Mouse (Mus musculus) MEL-GATA-1-ER (cell line): ENCODE data around the gene Prr12.
"Not testable (repeated sequence)": the region's sequence is repeated elsewhere in the genome, so short reads cannot be mapped to it uniquely, and the experiment has no call there.

Experiments
- DNase-seq: peaks from one replicate; pipeline ENCODE4 v3.0.0-alpha.2; 2012; ENCODE audit warnings: low read depth; ENCODE audit errors: extremely low read depth

The Prr12 gene

GRCm38 (mm10) chr7:45024281-45025248 is 28.1 kb downstream of the Prr12 start:
- no peak for DNase-seq

GRCm38 (mm10) chr7:45023711-45024110 is 29.0 kb downstream of the Prr12 start:
- DNase-seq, result not testable (repeated sequence)

- DNase-seq, result no peak
These were observed 32.5 kb downstream of the Prr12 start for GRCm38 (mm10) chr7:45020225-45020624.

DNA sequence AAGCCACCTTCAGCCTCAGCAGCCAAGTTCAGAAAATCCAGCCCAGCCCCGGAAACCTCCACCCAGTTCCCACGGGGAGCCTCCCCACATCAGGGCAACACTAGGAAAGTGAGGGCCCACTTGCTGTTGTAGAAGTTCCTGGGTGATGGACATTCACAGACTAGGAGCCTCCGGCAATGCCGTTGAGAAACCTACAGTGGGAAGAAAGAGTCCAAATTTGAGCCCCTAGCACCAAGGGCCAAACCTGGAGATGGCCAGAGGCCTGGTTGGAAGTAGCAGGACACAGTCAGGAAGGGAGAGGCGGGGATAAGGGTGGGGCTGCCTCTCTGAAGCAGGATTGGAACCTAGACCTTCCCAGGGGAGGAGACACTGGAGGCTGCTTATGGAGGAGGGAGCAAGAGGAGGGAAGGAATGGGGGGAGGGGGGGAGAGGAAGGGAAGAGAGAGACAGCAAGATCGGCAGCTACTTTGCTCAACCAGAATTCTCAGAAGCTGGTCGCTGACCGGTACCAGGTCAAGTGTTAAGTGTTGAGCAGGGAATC is 33.6 kb downstream of the Prr12 start:
- DNase-seq, result no peak

DNA sequence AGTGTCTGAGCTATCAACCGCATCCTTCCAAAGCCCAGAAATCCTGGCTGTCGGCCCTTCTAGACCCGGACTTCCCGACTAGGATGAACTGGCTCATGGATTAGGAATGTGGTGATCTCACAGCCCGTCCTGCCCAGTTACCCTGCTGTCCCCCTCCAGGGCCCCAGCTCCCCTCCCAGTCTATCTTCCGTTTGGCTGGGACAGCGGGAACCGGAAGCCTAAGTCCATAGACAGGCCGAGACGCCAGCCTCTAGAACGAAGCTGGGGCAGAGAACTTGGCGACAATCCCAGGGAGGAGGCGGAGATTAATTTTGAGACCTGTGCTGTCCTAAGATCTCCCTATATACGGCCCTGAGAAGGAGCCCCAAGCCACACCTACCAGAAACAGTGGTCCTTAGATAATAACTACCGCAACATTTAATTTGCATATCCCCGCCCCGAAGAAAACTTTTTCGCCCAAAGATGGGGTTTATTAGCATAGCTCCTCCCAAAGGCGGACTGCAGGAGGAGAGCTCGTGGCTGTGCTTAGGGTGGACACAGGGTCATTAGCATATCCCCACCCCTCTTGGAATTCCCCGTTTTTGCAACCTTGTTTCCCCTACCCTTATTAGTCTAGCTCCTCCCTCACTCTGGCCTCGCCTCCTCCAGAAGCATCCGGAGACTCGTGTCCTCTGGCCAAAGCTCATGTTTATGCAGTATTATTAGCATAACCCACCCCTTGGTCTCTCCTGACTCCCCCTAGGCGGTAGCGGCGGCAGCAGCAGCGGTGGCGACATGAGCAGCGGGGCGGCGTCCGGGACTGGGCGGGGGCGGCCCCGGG is 35.2 kb downstream of the Prr12 start, which contains the start of gene Rras:
Gene Rras (plus strand): TSS at position 720 of the 820 bp plus-strand sequence.
- peak; percentile 99 for DNase-seq

GRCm38 (mm10) chr7:45016761-45017160 is 35.9 kb downstream of the Prr12 start:
- peak; percentile 22 for DNase-seq

DNA sequence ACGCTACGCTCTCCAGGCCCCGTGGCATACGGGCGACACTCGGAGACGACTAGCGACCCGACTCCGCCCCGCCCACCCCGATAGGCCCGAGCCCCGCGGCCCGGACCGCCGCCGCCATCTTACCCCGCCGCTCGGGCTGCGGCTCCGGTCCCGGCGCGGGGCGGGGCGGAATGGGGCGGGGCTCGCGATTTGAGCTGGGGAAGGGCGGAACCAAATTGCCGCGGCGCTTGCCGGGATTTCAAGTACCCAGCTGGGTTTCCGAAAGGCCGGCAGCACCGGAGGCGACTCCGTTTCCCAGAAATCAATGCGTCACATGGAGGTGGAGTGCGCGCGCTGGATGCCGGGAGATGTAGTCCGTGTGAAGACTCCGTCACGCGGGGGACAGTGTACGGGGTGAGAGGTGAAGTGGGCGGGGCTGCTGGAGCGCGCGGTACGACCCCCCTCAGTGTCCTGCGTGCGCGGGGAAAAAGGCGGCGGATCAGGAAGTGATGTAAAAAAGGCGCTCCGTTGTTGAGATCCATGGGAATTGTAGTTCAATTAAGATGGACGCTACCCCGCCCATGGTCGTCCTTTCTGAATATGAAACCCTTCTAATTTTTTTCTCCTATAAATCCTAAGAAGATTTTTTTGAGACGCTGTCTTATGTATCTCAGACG is 36.6 kb downstream of the Prr12 start, which contains the start of gene Scaf1:
Gene Scaf1 (minus strand): TSS at position 407 of the 656 bp plus-strand sequence.
- peak; percentile 97 for DNase-seq

GRCm38 (mm10) chr7:45015344-45015956 is 37.2 kb downstream of the Prr12 start:
- peak; percentile 59 for DNase-seq

GRCm38 (mm10) chr7:45014096-45014451 is 38.6 kb downstream of the Prr12 start:
- no peak for DNase-seq

DNA sequence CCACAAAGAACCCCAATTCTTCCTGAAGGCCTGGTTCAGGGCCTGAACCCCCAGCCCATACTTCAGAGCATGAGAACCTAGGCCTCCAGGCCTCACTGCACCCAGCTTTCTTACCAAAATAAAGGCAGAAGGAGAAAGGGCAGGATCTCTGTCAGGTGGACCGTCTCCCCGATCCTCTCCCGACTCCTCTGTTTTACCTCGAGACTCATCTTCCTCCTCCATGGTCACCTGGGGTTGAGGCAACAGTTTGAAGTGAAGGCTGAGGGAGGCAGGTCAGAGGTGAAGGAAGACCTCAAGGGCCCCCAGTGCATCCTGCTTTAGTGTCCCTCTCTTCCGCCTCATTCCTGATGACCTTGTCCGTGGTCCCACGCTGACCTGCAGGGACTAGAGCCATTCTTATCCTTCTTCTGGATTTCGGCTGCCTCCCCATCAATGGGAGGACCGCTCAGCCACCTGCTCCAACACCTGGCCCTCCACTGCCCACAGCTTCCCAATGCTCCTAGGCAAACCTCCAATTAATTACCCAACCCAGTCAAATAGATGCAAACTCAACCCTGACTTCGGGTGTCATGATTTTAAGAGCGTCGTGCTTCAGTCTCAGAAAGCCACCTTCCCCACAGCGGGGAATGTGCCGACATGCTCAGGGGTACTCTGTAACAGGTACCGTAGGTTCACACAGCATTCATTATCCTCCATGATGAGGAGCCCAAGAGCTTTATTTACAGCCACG is 39.1 kb downstream of the Prr12 start:
- no peak for DNase-seq

DNA sequence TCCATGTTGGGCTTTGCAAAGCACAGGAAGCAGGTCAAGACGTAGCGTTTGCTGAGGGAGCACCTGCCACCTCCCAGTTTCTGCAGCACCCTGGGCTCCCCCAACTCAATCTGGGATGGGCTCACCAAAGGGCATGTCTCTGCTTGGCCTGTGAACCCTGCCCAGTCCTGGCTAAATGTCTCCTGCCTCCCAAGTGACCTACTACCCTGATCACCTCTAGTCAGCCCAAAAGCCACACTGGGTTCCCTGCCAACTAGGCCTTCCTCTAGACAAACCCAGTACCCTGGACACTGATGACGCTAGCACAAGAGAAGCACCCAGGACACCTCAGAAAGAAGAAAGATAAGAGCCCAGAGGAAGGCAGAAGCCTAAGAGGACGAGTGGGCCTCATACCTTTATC is 39.9 kb downstream of the Prr12 start:
- no peak for DNase-seq

DNA sequence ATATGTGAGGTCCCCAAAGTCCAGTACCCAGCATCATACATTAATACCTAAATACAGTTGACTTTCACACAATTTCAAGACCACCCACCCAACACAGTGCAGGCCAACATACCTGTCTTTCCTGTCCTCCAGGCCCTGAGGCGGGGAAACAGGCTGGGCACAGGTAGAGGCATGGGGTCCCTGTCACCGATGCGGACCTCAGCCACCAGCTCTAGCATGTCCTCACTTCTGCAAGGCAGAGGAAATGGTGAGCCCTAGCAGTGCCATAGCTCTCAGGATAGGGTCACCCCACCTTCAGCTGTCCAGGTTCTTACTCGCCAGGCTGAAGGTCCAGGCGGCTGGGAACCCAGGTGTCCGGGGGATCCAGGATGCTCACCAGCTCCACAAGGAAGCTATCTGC is 40.7 kb downstream of the Prr12 start:
- no peak for DNase-seq

GRCm38 (mm10) chr7:45008411-45008810 is 44.3 kb downstream of the Prr12 start:
- no peak for DNase-seq

DNA sequence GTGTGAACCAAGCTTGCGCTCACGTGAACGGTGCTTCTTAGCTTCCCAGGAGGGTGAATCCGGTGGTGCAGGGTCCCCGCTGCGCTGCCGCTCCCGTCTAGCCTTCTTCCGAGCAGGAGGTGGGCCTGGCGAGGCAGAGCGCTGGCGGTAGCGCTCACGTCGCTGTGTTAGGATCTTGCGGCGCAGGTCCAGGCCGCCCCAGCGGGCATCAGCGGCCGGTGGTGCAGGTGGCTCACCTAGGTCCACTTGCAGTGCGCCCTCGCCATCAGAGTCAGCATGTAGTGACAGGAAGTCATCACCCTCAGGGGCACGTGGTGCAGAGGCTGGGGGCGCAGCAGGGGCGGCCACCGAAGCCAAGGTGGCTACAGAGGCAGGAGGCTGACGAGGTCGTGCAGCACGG is 44.8 kb downstream of the Prr12 start:
- no peak for DNase-seq

- no peak for DNase-seq
These were observed 45.5 kb downstream of the Prr12 start for GRCm38 (mm10) chr7:45007141-45007540.

DNA sequence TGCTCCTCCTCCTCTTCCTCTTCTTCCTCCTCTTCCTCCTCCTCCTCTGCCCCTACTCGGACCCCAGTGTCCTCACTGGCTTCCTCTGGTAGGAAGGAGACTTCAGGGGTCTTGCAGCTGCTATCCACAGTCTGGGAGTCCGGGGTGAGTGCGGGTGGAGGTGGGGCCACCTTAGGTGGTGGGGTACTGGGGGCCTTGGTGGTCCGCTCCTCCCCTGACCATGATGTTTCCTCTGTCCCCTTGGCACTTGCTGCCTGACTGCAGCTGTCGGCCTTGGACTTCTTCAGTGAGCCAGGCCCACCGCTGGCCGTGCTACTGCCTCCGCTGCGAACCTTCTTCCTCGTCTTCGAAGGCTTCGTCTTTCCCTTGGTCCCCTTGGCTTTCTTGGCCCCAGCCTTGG is 46.2 kb downstream of the Prr12 start:
- DNase-seq, result no peak

DNA sequence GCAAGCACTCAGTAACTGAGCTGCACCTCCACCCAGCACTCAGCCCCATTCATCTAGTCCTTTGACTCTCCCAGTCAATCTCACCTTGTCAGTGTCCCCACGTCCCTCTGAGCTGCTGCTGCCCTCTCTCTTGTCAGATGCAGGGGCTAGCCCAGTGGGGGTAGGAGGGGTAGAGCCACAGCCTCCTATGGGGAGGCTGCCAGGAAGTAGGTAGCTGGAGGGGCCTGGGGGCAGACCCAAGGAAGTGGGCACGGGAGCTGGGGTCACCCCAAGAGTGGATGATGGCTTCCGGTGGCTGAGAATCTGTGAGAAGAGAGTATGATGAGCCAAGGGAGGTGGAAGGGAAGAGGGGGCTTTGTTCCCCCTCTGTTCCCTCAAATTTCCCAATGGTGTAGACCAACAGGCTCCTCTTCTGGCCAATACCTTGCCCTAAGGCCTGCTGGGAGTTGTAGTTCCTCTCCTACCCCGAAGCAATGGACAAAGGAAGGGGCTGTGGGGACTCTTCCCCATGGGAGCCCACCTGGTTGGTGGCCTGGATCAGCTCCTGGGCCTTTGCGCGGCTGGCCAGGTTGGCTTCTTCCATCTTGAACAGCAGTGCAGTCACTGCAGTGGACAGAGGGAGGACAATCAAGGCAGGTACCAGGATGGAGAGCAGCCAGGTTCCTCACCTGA is 47.2 kb downstream of the Prr12 start:
- DNase-seq, result no peak

- DNase-seq, result no peak
These were observed 48.1 kb downstream of the Prr12 start for GRCm38 (mm10) chr7:45004546-45004945.

GRCm38 (mm10) chr7:45002440-45002839 is 50.2 kb downstream of the Prr12 start:
- no peak for DNase-seq
